Mouse (Mus musculus) neural tube, embryonic 13.5 days (tissue): ENCODE measurements at regions not wholly inside any gene's neighbourhood (a gene's known extent, or its start where the extent isn't known, plus 50 kb on each side); places are given as distances from the start of the nearest gene placed in this dataset.

Source experiments
- ATAC-seq: fragments of 200-750 bp; cut with Nextera tagmentation; 2 replicates; pipeline ENCODE4 v1.8.0; 2017; ENCODE audit warnings: low read depth, mild to moderate bottlenecking, moderate TSS enrichment, moderate library complexity
- H3K27ac ChIP-seq: fragments of 300-500 bp; sonication (generic); replicated peaks from 2 replicates; pipeline ENCODE4 v1.5.1; 2015; ENCODE audit warnings: moderate library complexity, mild to moderate bottlenecking, inconsistent platforms
- H3K27me3 ChIP-seq: fragments of 300-500 bp; sonication (generic); 2 replicates; pipeline ENCODE4 v1.6.1; 2015; ENCODE audit warnings: mild to moderate bottlenecking, inconsistent platforms
- H3K36me3 ChIP-seq: fragments of 300-500 bp; sonication (generic); 2 replicates; pipeline ENCODE4 v1.6.1; 2015; ENCODE audit warnings: mild to moderate bottlenecking, inconsistent platforms
- H3K4me1 ChIP-seq: fragments of 300-500 bp; sonication (generic); replicated peaks from 2 replicates; pipeline ENCODE4 v1.6.1; 2015; ENCODE audit warnings: inconsistent platforms
- H3K4me2 ChIP-seq: fragments of 300-500 bp; sonication (generic); 2 replicates; pipeline ENCODE4 v1.6.1; 2015; ENCODE audit warnings: inconsistent platforms, mild to moderate bottlenecking, moderate library complexity
- H3K4me3 ChIP-seq: fragments of 300-500 bp; sonication (generic); 2 replicates; pipeline ENCODE4 v1.5.1; 2015; ENCODE audit warnings: mild to moderate bottlenecking, inconsistent platforms
- H3K9ac ChIP-seq: fragments of 300-500 bp; sonication (generic); 2 replicates; pipeline ENCODE4 v1.6.1; 2015; ENCODE audit warnings: moderate library complexity, mild to moderate bottlenecking, inconsistent platforms
- H3K9me3 ChIP-seq: fragments of 300-500 bp; sonication (generic); 2 replicates; pipeline ENCODE4 v1.6.1; 2016; ENCODE audit warnings: inconsistent platforms
- WGBS: fragments of 180-500 bp; shearing (Covaris S2); methylation state at CpG from one replicate; pipeline ENCODE4 v1.1.7; 2015; 5-methylcytosine and 5-hydroxymethylcytosine counted together

GRCm38 (mm10) chr1:89342794-89343193, 111.8 kb upstream of the Agap1 start:
- Histone ChIP-seq H3K9ac (no peak overlapping the region), H3K27ac (no peak overlapping the region), H3K4me2 (no peak overlapping the region), H3K9me3 (no peaks in the 10 kb centered on the region), H3K36me3 (no peaks in the 10 kb centered on the region), H3K4me3 (no peak overlapping the region), H3K4me1 (no peaks in the 10 kb centered on the region), H3K27me3 (no peaks in the 10 kb centered on the region)
- no peak for ATAC-seq
- WGBS: 43% methylated on average over 4 of the region's 4 CpGs

DNA sequence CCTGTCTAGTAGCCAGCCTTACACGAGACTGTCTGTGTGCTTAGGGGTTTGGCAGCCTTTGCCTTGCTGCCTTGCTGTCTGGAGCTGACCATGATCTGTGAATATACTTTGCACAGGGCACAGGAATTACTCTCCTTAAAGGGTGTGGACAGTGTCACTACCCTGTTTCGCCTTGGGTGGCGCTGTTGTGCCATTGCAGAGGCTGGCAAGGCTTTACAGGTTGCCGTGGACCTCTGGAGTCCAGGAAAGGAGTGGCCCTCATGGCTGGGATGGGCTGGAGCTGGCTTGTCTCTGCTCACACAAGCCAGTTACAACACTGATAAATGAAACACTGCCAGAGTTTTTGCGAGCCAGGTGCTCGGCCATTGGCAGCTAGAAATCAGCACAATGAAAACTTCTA, 110.1 kb upstream of the Agap1 start:
- whole genome bisulfite sequencing: 38% methylated on average over 6 of the region's 6 CpGs
- H3K36me3 ChIP-seq: no peaks in the 10 kb centered on the region

GRCm38 (mm10) chr1:89347341-89347740, 107.3 kb upstream of the Agap1 start:
- H3K4me1 ChIP-seq: no peaks in the 10 kb centered on the region
- H3K4me3 ChIP-seq: no peak overlapping the region
- 70% methylated on average over 3 of the region's 3 CpGs for WGBS
- no peak for ATAC-seq
- H3K9me3 ChIP-seq: no peaks in the 10 kb centered on the region
- H3K4me2 ChIP-seq: no peak overlapping the region
- H3K27me3 ChIP-seq: no peaks in the 10 kb centered on the region
- no peak overlapping the region for H3K9ac ChIP-seq
- no peak overlapping the region for H3K27ac ChIP-seq
- H3K36me3 ChIP-seq: no peaks in the 10 kb centered on the region

More for the DNA sequence above, 110.1 kb upstream of the Agap1 start:
- Histone ChIP-seq H3K27me3 (no peaks in the 10 kb centered on the region), H3K4me3 (no peak overlapping the region), H3K9ac (no peak overlapping the region), H3K9me3 (no peaks in the 10 kb centered on the region), H3K4me1 (no peaks in the 10 kb centered on the region), H3K27ac (no peak overlapping the region), H3K4me2 (no peak overlapping the region)
- no peak for ATAC-seq

DNA sequence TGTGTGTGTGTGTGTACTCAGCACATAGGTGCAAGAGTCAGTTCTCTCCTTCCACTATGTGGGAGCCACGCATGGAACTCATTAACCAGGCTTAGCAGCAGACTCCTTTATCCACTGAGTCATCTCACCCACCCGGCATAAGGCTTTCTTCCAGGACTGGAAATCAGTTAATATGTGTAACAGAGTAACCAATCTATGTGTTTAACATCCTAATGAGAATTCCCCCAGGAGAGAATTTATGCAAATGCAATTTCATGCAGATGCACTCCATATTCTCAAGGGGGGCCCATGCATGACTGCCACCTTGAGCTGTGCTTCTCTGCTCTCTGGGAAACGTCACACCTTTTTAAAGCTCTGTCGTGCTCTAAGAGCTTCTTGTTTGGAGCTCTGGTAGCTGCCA, 101.7 kb upstream of the Agap1 start:
- H3K27ac ChIP-seq: 0 out of 2 replicates have a peak overlapping the region, but pooled peaks have one; percentile 7
- no peak overlapping the region for H3K9ac ChIP-seq
- H3K4me1 ChIP-seq: 0 out of 2 replicates have a peak, but pooled peaks cover 8% of the 10 kb centered on the region
- H3K4me3 ChIP-seq: no peak overlapping the region
- WGBS: 44% methylated on average over 4 of the region's 4 CpGs
- H3K9me3 ChIP-seq: no peaks in the 10 kb centered on the region
- ATAC-seq: 0 out of 2 replicates have a peak, but pooled peaks have one; percentile 40
- no peaks in the 10 kb centered on the region for H3K27me3 ChIP-seq
- H3K36me3 ChIP-seq: no peaks in the 10 kb centered on the region
- H3K4me2 ChIP-seq: no peak overlapping the region

GRCm38 (mm10) chr1:89359257-89359656, 95.3 kb upstream of the Agap1 start:
- Histone ChIP-seq H3K9me3 (no peaks in the 10 kb centered on the region), H3K4me3 (no peak overlapping the region), H3K4me2 (no peak overlapping the region), H3K36me3 (no peaks in the 10 kb centered on the region), H3K4me1 (0 out of 2 replicates have a peak, but pooled peaks cover 4% of the 10 kb centered on the region), H3K27me3 (no peaks in the 10 kb centered on the region), H3K27ac (no peak overlapping the region), H3K9ac (no peak overlapping the region)
- ATAC-seq: no peak
- WGBS: 67% methylated on average over 3 of the region's 3 CpGs

DNA sequence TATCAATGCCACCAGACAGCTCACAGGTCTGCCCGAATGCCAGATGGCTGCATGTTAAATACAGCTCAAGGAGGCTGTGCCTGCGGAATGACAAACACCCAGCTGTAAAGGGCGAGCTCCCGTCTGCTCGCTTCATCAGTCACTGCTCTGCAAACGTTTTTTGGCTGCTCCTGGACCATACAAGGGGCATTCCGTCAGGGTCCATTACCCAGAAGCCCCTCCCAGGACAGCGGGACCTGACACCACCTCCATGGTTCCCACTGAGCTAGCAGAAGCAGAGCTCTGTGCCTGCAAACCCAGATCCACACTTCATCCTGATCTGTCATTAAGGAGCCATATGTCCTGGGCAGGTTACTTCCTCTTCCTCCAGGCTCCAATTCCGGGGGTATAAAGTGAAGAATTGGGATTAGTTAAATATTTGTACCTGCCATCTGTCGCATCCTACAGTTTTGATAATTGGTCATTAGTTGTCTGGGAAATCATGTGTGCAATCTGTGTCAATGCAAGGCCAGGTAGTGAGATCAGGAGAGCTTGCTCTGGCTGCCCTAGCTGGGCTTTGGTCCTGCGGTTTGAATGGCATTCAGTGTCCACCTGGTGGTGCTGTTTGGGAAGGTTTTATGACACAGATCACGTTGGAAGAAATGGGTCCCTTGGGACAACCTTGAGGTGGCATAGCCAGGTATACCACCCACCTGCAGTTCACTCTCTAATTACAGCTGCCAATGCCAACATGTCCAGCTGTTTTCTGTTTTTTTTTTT, 89.9 kb upstream of the Agap1 start:
- H3K4me2 ChIP-seq: no peak overlapping the region
- no peak overlapping the region for H3K4me3 ChIP-seq
- 0 out of 2 replicates have a peak, but pooled peaks cover 9% of the 10 kb centered on the region for H3K4me1 ChIP-seq
- no peaks in the 10 kb centered on the region for H3K27me3 ChIP-seq
- WGBS: 56% methylated on average over 12 of the region's 12 CpGs
- ATAC-seq: no peak
- H3K9ac ChIP-seq: no peak overlapping the region
- H3K27ac ChIP-seq: 0 out of 2 replicates have a peak overlapping the region, but pooled peaks have one; percentile 42
- no peaks in the 10 kb centered on the region for H3K36me3 ChIP-seq
- no peaks in the 10 kb centered on the region for H3K9me3 ChIP-seq

DNA sequence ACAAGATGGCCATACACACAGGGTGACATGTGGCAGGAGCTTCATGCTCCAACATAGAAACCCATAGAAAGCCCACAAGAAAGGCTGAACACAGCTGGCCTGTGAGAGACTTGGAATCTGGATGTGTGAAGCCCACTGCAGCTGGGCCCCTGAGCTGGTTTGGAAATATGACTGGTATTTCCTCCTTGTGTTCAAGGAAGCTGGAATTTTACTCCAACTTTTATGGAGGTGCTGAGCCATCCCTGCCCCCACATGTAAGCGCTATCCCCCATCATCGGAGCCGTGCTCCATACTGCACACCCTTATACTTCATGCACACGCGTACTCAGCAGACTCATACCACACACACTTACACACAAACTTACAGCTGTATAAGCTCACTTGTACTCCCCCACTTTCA, 87.7 kb upstream of the Agap1 start:
- no peaks in the 10 kb centered on the region for H3K36me3 ChIP-seq
- H3K9me3 ChIP-seq: no peaks in the 10 kb centered on the region
- H3K27ac ChIP-seq: no peak overlapping the region
- H3K4me3 ChIP-seq: no peak overlapping the region
- H3K27me3 ChIP-seq: no peaks in the 10 kb centered on the region
- H3K4me2 ChIP-seq: no peak overlapping the region
- ATAC-seq: no peak
- WGBS: 97% methylated on average over 5 of the region's 5 CpGs
- no peak overlapping the region for H3K9ac ChIP-seq
- H3K4me1 ChIP-seq: 0 out of 2 replicates have a peak, but pooled peaks cover 9% of the 10 kb centered on the region

- Histone ChIP-seq H3K27me3 (no peaks in the 10 kb centered on the region), H3K4me2 (no peak overlapping the region), H3K4me1 (no peaks in the 10 kb centered on the region), H3K9ac (no peak overlapping the region), H3K4me3 (no peak overlapping the region), H3K36me3 (no peaks in the 10 kb centered on the region), H3K9me3 (0 out of 2 replicates have a peak, but pooled peaks cover 6% of the 10 kb centered on the region), H3K27ac (no peak overlapping the region)
- ATAC-seq: no peak
These were observed 80.8 kb upstream of the Agap1 start for GRCm38 (mm10) chr1:89373806-89374205.

DNA sequence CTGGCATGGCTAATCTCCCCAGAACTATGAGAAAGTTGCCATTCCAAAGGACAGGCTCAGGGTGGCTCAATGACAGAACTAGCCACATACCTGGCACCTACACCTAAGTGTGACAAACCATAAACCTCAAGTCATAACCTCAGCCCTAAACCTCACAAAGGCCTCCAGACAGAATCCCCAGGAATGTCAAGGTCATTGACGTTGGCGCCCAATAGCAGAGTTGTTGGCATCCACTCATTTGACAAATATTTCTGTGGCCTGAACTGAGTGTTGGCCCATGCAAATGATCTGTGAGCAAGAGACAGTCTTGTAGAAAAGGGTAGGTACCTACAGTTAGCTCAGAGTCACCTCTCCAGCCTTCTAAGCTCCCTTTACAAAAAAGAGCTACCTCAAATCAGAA, 80.3 kb upstream of the Agap1 start:
- no peak overlapping the region for H3K4me3 ChIP-seq
- no peak overlapping the region for H3K27ac ChIP-seq
- H3K9ac ChIP-seq: no peak overlapping the region
- H3K27me3 ChIP-seq: no peaks in the 10 kb centered on the region
- H3K4me2 ChIP-seq: no peak overlapping the region
- no peaks in the 10 kb centered on the region for H3K36me3 ChIP-seq
- WGBS: 93% methylated on average over 2 of the region's 2 CpGs
- peaks cover 10% of the 10 kb centered on the region; the same call in 1 of the 2 replicates for H3K9me3 ChIP-seq
- ATAC-seq: no peak
- no peaks in the 10 kb centered on the region for H3K4me1 ChIP-seq

GRCm38 (mm10) chr1:89382021-89382420, 72.6 kb upstream of the Agap1 start:
- no peak for ATAC-seq
- H3K27ac ChIP-seq: no peak overlapping the region
- no peaks in the 10 kb centered on the region for H3K36me3 ChIP-seq
- 79% methylated on average over 6 of the region's 6 CpGs for WGBS
- no peak overlapping the region for H3K9ac ChIP-seq
- no peak overlapping the region for H3K4me2 ChIP-seq
- H3K4me1 ChIP-seq: no peaks in the 10 kb centered on the region
- H3K27me3 ChIP-seq: no peaks in the 10 kb centered on the region
- no peak overlapping the region for H3K4me3 ChIP-seq
- peaks cover 15% of the 10 kb centered on the region; the same call in 1 of the 2 replicates for H3K9me3 ChIP-seq

DNA sequence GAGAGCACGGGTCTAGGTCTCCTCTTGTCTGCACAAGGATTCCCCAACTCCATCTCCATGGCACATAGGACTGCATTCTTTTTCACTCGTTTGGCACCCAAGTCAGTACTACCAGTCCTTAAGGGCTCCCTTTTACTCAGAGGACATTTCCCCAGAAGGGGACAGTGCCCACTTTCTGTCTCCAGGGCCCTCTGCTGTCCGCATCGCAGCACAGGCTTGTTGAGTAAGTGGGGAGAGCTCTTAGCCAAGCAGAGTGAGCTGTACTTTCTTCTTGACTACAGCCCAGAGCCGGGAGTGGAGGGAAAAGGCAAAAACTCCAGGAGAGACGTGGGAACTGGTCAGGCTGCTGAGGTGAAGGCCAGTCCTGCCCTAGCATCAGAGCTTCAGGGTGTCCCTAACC, 69.5 kb upstream of the Agap1 start:
- H3K4me3 ChIP-seq: no peak overlapping the region
- ATAC-seq: no peak
- 67% methylated on average over 6 of the region's 6 CpGs for WGBS

DNA sequence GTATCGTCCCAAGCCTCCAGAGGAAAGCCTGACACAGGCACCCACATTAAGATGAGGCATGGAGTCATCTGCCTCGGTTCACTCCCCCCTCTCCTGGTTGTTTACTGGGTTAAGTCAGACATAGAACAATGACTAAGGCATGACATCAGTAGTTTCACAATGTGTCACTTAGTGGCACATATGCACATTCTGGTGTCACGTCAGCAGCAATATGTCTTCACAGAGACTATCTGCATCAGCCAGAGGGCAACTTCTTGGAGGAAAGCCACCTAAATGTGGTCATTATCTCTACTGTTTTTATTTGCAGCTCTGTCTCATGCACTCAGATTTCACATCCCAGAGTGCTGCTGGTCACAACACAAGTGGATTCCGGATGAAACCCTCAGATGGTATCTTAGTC, 61.9 kb upstream of the Agap1 start:
- Histone ChIP-seq H3K4me1 (no peaks in the 10 kb centered on the region), H3K9me3 (no peaks in the 10 kb centered on the region), H3K4me3 (no peak overlapping the region), H3K27me3 (no peaks in the 10 kb centered on the region), H3K27ac (no peak overlapping the region), H3K9ac (no peak overlapping the region), H3K4me2 (no peak overlapping the region), H3K36me3 (no peaks in the 10 kb centered on the region)
- WGBS: 87% methylated on average over 4 of the region's 4 CpGs
- no peak for ATAC-seq

More for the DNA sequence above, 69.5 kb upstream of the Agap1 start:
- H3K27me3 ChIP-seq: no peaks in the 10 kb centered on the region
- no peak overlapping the region for H3K9ac ChIP-seq
- H3K4me1 ChIP-seq: no peaks in the 10 kb centered on the region
- H3K27ac ChIP-seq: no peak overlapping the region
- H3K9me3 ChIP-seq: no peaks in the 10 kb centered on the region
- H3K36me3 ChIP-seq: no peaks in the 10 kb centered on the region
- no peak overlapping the region for H3K4me2 ChIP-seq

GRCm38 (mm10) chr1:89394471-89394870, 60.1 kb upstream of the Agap1 start:
- no peak overlapping the region for H3K27ac ChIP-seq
- H3K9me3 ChIP-seq: no peaks in the 10 kb centered on the region
- no peak overlapping the region for H3K4me3 ChIP-seq
- H3K4me2 ChIP-seq: no peak overlapping the region
- ATAC-seq: no peak
- WGBS: 39% methylated on average over 7 of the region's 7 CpGs
- no peaks in the 10 kb centered on the region for H3K4me1 ChIP-seq
- H3K36me3 ChIP-seq: no peaks in the 10 kb centered on the region
- no peak overlapping the region for H3K9ac ChIP-seq
- H3K27me3 ChIP-seq: no peaks in the 10 kb centered on the region
